Mouse (Mus musculus): ENCODE measurements around the gene Pth2. TPM values are rescaled to one million over a fixed set of nuclear protein-coding genes. Genes with fewer than 3 reads are reported as not detected.

Gene Pth2
- polyA plus RNA-seq, 1 experiment from 2014 or later = not detected

GRCm38 (mm10) chr7:45178550-45178949 is 2.2 kb upstream of the Pth2 start:
- Histone ChIP-seq H3K27ac (replicated peaks) (no peak overlapping the region), H3K4me1 (peaks cover 36% of the 10 kb centered on the region), H3K4me3 (no peak overlapping the region), H3K9ac (replicated peaks) (no peak overlapping the region), H3K27me3 (peaks cover 97% of the 10 kb centered on the region), H3K4me2 (replicated peaks) (no peak overlapping the region), H3K9me3 (no peaks in the 10 kb centered on the region), H3K36me3 (no peaks in the 10 kb centered on the region)
- ATAC-seq (replicated peaks) = no peak
- 26% methylated on average over 7 of the region's 7 CpGs for WGBS

DNA sequence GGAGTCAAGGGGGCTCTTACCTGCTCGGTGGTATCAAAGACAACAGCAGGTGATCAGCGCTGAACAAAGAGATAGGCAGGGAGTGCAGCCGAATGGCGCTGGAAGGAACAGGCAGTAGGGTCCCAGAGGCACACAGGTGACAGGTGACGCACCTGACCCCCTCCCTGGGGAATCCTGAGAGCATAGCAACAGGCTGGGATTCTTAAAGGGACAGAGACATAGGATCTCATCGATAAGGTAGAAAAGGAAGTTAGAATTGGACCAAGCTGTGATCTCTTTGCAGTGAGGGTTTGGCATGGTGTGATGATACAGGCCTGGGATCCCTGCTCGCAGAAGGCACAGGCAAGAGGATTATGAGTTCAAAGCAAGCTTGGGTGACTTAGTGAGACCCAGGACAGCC is 1.3 kb upstream of the Pth2 start, which contains the start of gene Gfy:
Gene Gfy (minus strand): TSS at position 101 of the 400 bp plus-strand sequence.
- H3K4me1 ChIP-seq = peaks cover 35% of the 10 kb centered on the region
- no peak within 1 kb of the TSS for H3K27ac ChIP-seq (replicated peaks)
- WGBS = 26% methylated on average over 7 of the region's 7 CpGs
- H3K4me2 ChIP-seq (replicated peaks) = no peak within 1 kb of the TSS
- no peaks in the 10 kb centered on the region for H3K9me3 ChIP-seq
- peaks cover 99% of the 10 kb centered on the region for H3K27me3 ChIP-seq
- no peak for ATAC-seq (replicated peaks)
- H3K4me3 ChIP-seq = no peak within 1 kb of the TSS
- no peak within 1 kb of the TSS for H3K9ac ChIP-seq (replicated peaks)
- H3K36me3 ChIP-seq = no peaks in the 10 kb centered on the region

DNA sequence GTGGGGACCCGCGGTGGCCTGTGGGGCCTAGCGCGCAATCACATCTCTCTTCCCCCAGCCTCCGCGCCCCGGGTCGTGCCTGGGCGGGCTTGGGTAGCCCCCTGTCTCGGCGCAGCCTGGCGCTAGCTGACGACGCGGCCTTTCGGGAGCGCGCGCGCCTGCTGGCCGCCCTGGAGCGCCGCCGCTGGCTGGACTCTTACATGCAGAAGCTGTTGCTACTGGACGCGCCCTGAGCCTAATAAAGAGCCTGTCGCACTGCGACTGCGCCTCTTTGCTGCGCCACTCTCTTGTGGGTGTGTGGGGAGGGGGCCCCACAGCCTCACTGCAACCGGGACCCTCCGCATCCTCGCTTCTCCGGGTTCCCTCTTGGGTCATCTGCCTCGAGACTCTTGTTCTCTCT is 745 bp downstream of the Pth2 start:
- WGBS = 3% methylated on average over 35 of the region's 35 CpGs
- ATAC-seq (replicated peaks) = no peak
- no peak overlapping the region for H3K27ac ChIP-seq (replicated peaks)
- H3K27me3 ChIP-seq = peaks cover 92% of the 10 kb centered on the region
- H3K4me2 ChIP-seq (replicated peaks) = peak overlapping the region; percentile 46
- H3K9ac ChIP-seq (replicated peaks) = no peak overlapping the region
- H3K4me1 ChIP-seq = peaks cover 21% of the 10 kb centered on the region
- no peaks in the 10 kb centered on the region for H3K36me3 ChIP-seq
- peak overlapping the region; percentile 31 for H3K4me3 ChIP-seq
- no peaks in the 10 kb centered on the region for H3K9me3 ChIP-seq

DNA sequence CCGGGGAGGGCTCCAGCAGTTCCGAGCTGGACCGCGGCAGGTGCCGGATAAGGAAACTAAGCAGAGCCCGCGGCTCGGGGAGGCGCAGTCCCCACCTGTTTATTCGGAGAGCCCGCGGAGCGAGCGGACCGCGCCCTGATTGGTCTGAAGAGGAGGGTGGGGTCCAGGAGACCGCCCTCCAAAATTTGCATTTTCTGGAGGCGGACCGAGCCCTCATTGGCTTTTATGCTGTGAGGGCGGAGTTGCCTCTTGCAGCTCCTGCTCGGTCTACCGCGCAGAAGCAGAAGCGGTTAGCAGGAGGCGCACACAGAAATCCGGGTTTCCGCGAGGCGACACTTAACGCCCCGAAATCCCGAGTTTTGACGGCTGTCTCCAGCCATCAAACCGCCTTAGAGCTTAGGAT is 1.4 kb downstream of the Pth2 start:
- H3K4me2 ChIP-seq (replicated peaks) = peak overlapping the region; percentile 46
- H3K36me3 ChIP-seq = no peaks in the 10 kb centered on the region
- WGBS = under 1% methylated on average over 34 of the region's 34 CpGs
- peak overlapping the region; percentile 14 for H3K9ac ChIP-seq (replicated peaks)
- H3K4me3 ChIP-seq = peak overlapping the region; percentile 31
- H3K27me3 ChIP-seq = peaks cover 87% of the 10 kb centered on the region
- no peak overlapping the region for H3K27ac ChIP-seq (replicated peaks)
- ATAC-seq (replicated peaks) = peak; percentile 91
- H3K9me3 ChIP-seq = no peaks in the 10 kb centered on the region
- H3K4me1 ChIP-seq = peaks cover 20% of the 10 kb centered on the region

GRCm38 (mm10) chr7:45182606-45183005 is 1.8 kb downstream of the Pth2 start:
- WGBS = 13% methylated on average over 11 of the region's 11 CpGs
- H3K4me1 ChIP-seq = peaks cover 20% of the 10 kb centered on the region
- H3K4me3 ChIP-seq = peak overlapping the region; percentile 31
- H3K9me3 ChIP-seq = no peaks in the 10 kb centered on the region
- H3K4me2 ChIP-seq (replicated peaks) = peak overlapping the region; percentile 46
- H3K9ac ChIP-seq (replicated peaks) = peak overlapping the region; percentile 14
- no peaks in the 10 kb centered on the region for H3K36me3 ChIP-seq
- peak; percentile 18 for ATAC-seq (replicated peaks)
- no peak overlapping the region for H3K27ac ChIP-seq (replicated peaks)
- peaks cover 83% of the 10 kb centered on the region for H3K27me3 ChIP-seq

- 71% methylated on average over 7 of the region's 7 CpGs for WGBS
- Histone ChIP-seq H3K9me3 (no peaks in the 10 kb centered on the region), H3K36me3 (no peaks in the 10 kb centered on the region)
Measured at GRCm38 (mm10) chr7:45183672-45184071, 2.9 kb downstream of the Pth2 start.

DNA sequence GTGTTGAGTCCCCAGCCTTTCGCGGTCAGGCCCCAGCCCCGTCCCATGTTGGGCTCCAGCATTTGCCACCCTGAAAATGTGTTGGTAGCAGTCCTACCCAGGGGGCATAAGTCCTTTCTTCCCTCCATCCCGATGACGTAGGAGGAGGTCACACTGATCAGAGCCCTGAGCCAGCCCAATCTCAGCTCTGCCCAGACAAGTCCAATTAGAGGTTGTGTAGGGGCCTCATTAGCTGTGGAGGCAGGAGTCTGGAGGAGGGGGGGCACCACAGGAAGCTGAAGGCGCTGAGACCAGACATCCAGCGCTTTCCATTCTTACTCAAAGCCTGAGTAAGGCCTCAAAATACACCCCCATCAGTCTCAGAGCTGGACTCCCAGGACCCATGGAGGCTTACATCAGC is 5.1 kb downstream of the Pth2 start:
- H3K36me3 ChIP-seq = no peaks in the 10 kb centered on the region
- no peak overlapping the region for H3K9ac ChIP-seq (replicated peaks)
- 43% methylated on average over 7 of the region's 7 CpGs for WGBS
- peaks cover 50% of the 10 kb centered on the region for H3K27me3 ChIP-seq
- H3K4me2 ChIP-seq (replicated peaks) = no peak overlapping the region
- peaks cover 19% of the 10 kb centered on the region for H3K4me1 ChIP-seq
- H3K27ac ChIP-seq (replicated peaks) = no peak overlapping the region
- ATAC-seq (replicated peaks) = no peak
- no peak overlapping the region for H3K4me3 ChIP-seq
- H3K9me3 ChIP-seq = no peaks in the 10 kb centered on the region

More at GRCm38 (mm10) chr7:45183672-45184071, 2.9 kb downstream of the Pth2 start:
- Histone ChIP-seq H3K27me3 (peaks cover 73% of the 10 kb centered on the region), H3K9ac (replicated peaks) (no peak overlapping the region), H3K4me2 (replicated peaks) (no peak overlapping the region), H3K27ac (replicated peaks) (no peak overlapping the region), H3K4me3 (no peak overlapping the region), H3K4me1 (peaks cover 20% of the 10 kb centered on the region)
- ATAC-seq (replicated peaks) = no peak

DNA sequence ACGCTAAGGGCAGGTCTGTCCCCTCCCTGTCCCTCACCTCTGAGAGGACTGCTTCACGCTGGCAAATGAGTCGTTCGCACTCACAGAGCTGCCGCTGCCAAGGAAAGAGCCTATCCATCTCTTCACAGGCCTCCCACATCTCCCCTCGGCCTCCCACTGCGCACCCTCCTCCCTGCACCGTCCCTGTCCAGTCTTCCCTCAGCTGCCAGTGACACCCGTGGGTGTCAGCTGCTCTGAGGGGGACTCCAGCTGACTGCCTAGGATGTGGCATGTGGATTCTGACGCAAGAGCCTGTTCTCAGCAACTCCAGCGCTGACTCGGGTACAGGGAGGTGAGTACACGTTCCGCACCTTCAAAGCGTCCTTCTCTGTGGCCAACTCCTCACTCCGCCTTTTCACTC is 8.8 kb downstream of the Pth2 start:
- WGBS = 69% methylated on average over 16 of the region's 16 CpGs
- Histone ChIP-seq H3K36me3 (no peaks in the 10 kb centered on the region), H3K4me1 (no peaks in the 10 kb centered on the region), H3K4me2 (replicated peaks) (no peak overlapping the region), H3K4me3 (no peak overlapping the region), H3K27ac (replicated peaks) (no peak overlapping the region), H3K9me3 (no peaks in the 10 kb centered on the region), H3K27me3 (peaks cover 13% of the 10 kb centered on the region), H3K9ac (replicated peaks) (no peak overlapping the region)
- ATAC-seq (replicated peaks) = no peak

DNA sequence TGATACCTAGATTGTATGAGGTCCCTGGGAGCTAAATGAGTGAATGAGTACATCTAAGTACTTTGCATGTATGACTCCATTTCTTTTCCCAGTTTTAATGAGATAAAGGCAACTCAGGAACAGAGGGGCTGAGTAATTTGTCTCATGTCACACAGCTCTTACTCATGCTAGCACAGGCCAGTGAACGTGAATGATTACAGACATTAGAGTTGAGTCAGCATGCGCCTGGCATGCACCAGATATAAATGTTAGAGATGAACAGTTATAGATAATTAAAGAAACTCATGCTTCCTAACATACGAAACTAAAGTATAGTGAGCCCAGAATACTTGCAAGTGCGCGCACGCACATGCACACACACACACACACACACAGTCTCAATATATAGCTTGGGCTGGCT is 9.4 kb downstream of the Pth2 start:
- H3K9me3 ChIP-seq = no peaks in the 10 kb centered on the region
- H3K36me3 ChIP-seq = no peaks in the 10 kb centered on the region
- H3K27me3 ChIP-seq = peaks cover 9% of the 10 kb centered on the region; the same call in 1 of the 2 replicates
- H3K4me1 ChIP-seq = no peaks in the 10 kb centered on the region
- WGBS = 94% methylated on average over 6 of the region's 6 CpGs
- no peak overlapping the region for H3K4me2 ChIP-seq (replicated peaks)
- H3K9ac ChIP-seq (replicated peaks) = no peak overlapping the region
- no peak for ATAC-seq (replicated peaks)
- H3K27ac ChIP-seq (replicated peaks) = no peak overlapping the region
- H3K4me3 ChIP-seq = no peak overlapping the region

- Histone ChIP-seq H3K4me3 (no peak overlapping the region), H3K36me3 (no peaks in the 10 kb centered on the region), H3K27me3 (peaks cover 3% of the 10 kb centered on the region; the same call in 1 of the 2 replicates), H3K4me1 (no peaks in the 10 kb centered on the region), H3K9me3 (no peaks in the 10 kb centered on the region), H3K9ac (replicated peaks) (no peak overlapping the region), H3K4me2 (replicated peaks) (no peak overlapping the region), H3K27ac (replicated peaks) (no peak overlapping the region)
- 83% methylated on average over 2 of the region's 2 CpGs for WGBS
- ATAC-seq (replicated peaks) = no peak
Measured at GRCm38 (mm10) chr7:45191161-45191560, 10.4 kb downstream of the Pth2 start.

DNA sequence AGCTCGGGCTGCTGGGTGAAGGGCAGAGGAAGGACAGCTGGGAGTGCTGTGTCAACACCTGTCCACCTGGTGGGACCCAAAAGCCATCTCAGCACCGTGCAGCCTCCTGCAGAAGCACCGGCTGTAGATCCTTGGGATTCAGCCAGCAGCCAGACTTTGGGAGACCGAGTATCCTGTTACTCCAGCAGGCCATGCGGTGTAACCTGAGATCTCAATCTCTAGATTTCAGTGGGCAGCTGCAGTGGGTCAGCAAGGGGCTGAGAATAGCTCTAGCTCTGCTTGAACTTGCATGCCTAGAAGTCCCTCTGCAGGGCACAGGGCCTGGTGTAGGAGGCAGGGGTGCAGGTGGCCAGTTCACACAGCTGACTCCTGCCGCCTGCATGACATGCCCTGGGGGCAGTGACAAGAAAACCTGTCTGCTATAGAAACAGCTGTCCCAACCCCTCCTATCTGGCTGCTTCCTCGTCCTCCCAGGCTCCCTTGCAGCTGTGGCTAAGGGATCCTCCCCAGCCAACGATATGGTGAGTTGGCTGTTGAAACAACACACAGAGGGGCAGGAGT is 11.1 kb downstream of the Pth2 start:
- no peak for ATAC-seq (replicated peaks)
- Histone ChIP-seq H3K4me3 (no peak overlapping the region), H3K36me3 (no peaks in the 10 kb centered on the region), H3K9ac (replicated peaks) (no peak overlapping the region), H3K27me3 (no peaks in the 10 kb centered on the region), H3K9me3 (no peaks in the 10 kb centered on the region), H3K4me2 (replicated peaks) (no peak overlapping the region), H3K27ac (replicated peaks) (no peak overlapping the region), H3K4me1 (no peaks in the 10 kb centered on the region)
- 36% methylated on average over 8 of the region's 8 CpGs for WGBS

DNA sequence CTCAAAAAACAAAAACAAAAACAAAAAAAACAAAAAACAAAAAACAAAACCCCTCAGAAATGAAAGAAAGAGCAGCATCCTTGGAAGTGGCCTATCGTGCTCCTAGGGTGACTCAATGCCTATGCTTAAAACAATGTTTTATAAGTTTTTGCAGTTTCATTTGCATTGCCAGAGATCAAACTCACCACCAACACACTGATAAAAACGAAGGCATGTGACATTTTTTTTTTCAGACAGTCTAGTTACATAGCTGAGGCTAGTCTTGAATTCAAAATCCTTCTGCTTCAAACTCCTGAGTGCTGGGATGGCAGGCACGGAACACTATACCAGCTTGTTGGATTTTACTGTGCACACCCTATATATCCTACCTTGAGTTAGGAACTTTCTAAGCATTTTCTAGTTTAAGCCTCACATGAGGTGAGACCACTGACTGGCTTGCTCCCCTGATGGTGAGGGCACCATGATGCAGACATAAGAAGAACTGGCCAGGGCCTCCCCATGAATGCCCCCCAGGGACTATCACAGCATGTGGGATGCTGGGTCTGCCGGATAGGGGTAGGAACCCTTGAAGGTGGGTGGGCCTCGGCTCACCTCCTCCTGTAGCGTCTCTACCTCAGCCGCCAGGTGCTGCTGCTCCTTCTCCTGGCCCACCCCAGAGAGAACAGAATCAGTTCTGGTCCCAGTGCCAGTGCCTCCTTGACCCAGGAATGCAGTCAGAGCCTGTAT is 12.0 kb downstream of the Pth2 start:
- H3K4me1 ChIP-seq = 0 out of 2 replicates have a peak, but pooled peaks cover 2% of the 10 kb centered on the region
- H3K27ac ChIP-seq (replicated peaks) = no peak overlapping the region
- H3K27me3 ChIP-seq = no peaks in the 10 kb centered on the region
- WGBS = 82% methylated on average over 7 of the region's 7 CpGs
- H3K9ac ChIP-seq (replicated peaks) = no peak overlapping the region
- no peaks in the 10 kb centered on the region for H3K9me3 ChIP-seq
- ATAC-seq (replicated peaks) = no peak
- H3K4me2 ChIP-seq (replicated peaks) = no peak overlapping the region
- no peak overlapping the region for H3K4me3 ChIP-seq
- no peaks in the 10 kb centered on the region for H3K36me3 ChIP-seq

Data from forebrain, embryonic 15.5 days (tissue).